ENCODE assay signal across 14 mouse cellular contexts in the genomic region with DNA sequence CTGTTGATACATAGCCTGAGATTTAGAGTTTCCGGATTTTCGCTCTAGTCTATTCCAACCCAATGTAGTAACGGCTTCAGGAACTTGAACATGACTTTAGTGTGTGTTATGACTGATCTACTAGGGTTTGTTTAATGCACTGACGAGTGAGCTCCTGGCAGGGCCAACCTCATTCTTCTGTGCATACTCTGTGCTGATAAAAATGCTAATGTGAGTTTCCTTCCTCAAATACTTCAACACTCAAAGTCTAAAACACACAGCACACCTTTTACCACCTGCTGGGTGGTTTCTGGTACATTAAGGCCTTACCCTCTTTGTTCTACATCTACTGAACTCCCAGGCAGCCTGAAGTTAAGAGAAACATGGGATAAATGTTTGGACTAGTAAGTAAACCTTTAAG.
"Had no signal": no experiment of that assay in that cellular context is flagged by ENCODE, and none has a peak within 500 bp of the region (broad histone marks: within the 10 kb centered on the region; RNA-seq: fewer than 3 reads in every experiment).

No protein-coding gene starts in this region.

- H3K9me3 ChIP-seq: limb, embryonic 12.5 days; liver, embryonic 13.5 days; neural tube, embryonic 15.5 days had no signal

- H3K27me3 ChIP-seq: limb, embryonic 12.5 days; liver, embryonic 13.5 days; neural tube, embryonic 15.5 days had no signal

- ATAC-seq: inflammation-experienced regulatory T-cells, adult 6 months; liver, postnatal 0 days had no signal

- H3K9ac ChIP-seq: limb, embryonic 12.5 days; liver, embryonic 13.5 days; liver, postnatal 0 days; neural tube, embryonic 15.5 days had no signal

- H3K4me3 ChIP-seq: limb, embryonic 12.5 days; liver, embryonic 13.5 days; myocyte; neural tube, embryonic 15.5 days had no signal

- H3K27ac ChIP-seq: kidney, postnatal 0 days; limb, embryonic 12.5 days; liver, embryonic 13.5 days; neural tube, embryonic 15.5 days had no signal

- DNase-seq: kidney, adult 11 months; kidney, adult 9 months; kidney, postnatal 36 days; layer of hippocampus, adult 9-11 months; liver; liver, embryonic 13.5 days; liver, postnatal 0 days; midbrain, embryonic 14.5 days; thymus, postnatal 4 days had no signal

- H3K36me3 ChIP-seq: limb, embryonic 12.5 days; liver, embryonic 13.5 days; neural tube, embryonic 15.5 days had no signal

- H3K4me2 ChIP-seq: limb, embryonic 12.5 days; liver, embryonic 13.5 days; neural tube, embryonic 15.5 days had no signal
